Mouse (Mus musculus) heart, embryonic 13.5 days (tissue): ENCODE results near the gene Vsig2. TPM values are rescaled to one million over a fixed set of nuclear protein-coding genes. Genes with fewer than 3 reads are reported as not detected.
A peak's percentile ranks its signal among the peaks of the same experiment; 100 is the strongest.

Source experiments
- ATAC-seq: fragments of 200-750 bp; cut with Nextera tagmentation; 2 replicates; pipeline ENCODE4 v1.8.0; 2017; ENCODE audit warnings: moderate TSS enrichment; ENCODE audit not compliant: insufficient number of reproducible peaks, low FRiP score, low TSS enrichment; ENCODE audit errors: extremely low read depth
- H3K27ac ChIP-seq: fragments of 300-500 bp; sonication (generic); replicated peaks from 2 replicates; pipeline ENCODE4 v1.5.1; 2015; ENCODE audit warnings: moderate library complexity, mild to moderate bottlenecking, inconsistent platforms
- H3K27me3 ChIP-seq: fragments of 300-500 bp; sonication (generic); replicated peaks from 2 replicates; pipeline ENCODE4 v1.6.1; 2015; ENCODE audit warnings: mild to moderate bottlenecking, inconsistent platforms
- H3K36me3 ChIP-seq: fragments of 300-500 bp; sonication (generic); 2 replicates; pipeline ENCODE4 v1.6.1; 2015; ENCODE audit warnings: mild to moderate bottlenecking, inconsistent platforms
- H3K4me1 ChIP-seq: fragments of 300-500 bp; sonication (generic); 2 replicates; pipeline ENCODE4 v1.6.1; 2015; ENCODE audit warnings: inconsistent platforms
- H3K4me2 ChIP-seq: fragments of 300-500 bp; sonication (generic); 2 replicates; pipeline ENCODE4 v1.6.1; 2015; ENCODE audit warnings: inconsistent platforms, mild to moderate bottlenecking, moderate library complexity
- H3K4me3 ChIP-seq: fragments of 300-500 bp; sonication (generic); 2 replicates; pipeline ENCODE4 v1.5.1; 2015; ENCODE audit warnings: moderate library complexity, mild to moderate bottlenecking, inconsistent platforms
- H3K9ac ChIP-seq: fragments of 300-500 bp; sonication (generic); 2 replicates; pipeline ENCODE4 v1.6.1; 2015; ENCODE audit warnings: inconsistent platforms, mild to moderate bottlenecking, moderate library complexity
- H3K9me3 ChIP-seq: fragments of 300-500 bp; sonication (generic); 2 replicates; pipeline ENCODE4 v1.6.1; 2016; ENCODE audit warnings: inconsistent platforms
- WGBS: fragments of 180-500 bp; shearing (Covaris S2); methylation state at CpG from one replicate; pipeline ENCODE4 v1.1.7; 2015; ENCODE audit warnings: mixed read lengths; 5-methylcytosine and 5-hydroxymethylcytosine counted together
- polyA plus RNA-seq: library from polyadenylated mRNA; unstranded; fragments of >200 nt; fragmentation: Nextera tagmentation; extraction: Ambion mirVana; gene quantifications from 2 replicates; pipeline ENCODE4 v1.2.1, GENCODE M21; 2015

The Vsig2 gene
- polyA plus RNA-seq, 1 experiment from 2014 or later: 1.4 TPM

DNA sequence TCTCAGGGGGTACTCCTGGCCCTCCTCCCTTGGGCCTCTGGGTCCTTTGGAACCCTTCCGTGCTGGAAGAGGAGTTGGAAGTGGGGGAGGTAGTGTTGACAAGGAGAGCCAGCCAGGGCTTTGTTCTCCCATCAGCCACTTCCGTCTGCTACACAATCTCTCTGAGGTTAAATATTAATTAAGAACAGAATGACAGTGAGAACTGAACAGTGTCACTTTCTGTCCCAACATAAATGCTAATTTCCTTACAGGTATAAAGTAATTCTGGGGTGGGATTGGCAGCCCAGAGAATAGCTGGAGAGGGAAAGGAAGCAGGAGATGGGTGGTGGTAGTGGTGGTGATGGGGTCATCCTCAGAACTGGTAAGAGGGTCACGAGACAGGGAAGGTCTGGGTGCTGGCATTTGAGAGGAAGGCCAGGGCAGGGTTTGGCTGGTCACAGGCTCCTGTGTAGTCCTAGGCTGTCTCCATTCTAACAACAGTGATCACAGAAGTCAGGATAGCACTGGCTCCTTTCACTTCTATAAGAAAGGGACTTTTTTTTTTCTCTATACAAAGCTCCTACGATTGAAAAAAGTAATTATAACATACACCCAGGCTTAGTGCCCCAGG lies 29.7 kb downstream of the Vsig2 start:
- no peak for ATAC-seq
- Histone ChIP-seq H3K9me3 (no peaks in the 10 kb centered on the region), H3K4me2 (peak overlapping the region; percentile 58), H3K27ac (no peak overlapping the region), H3K27me3 (no peaks in the 10 kb centered on the region), H3K9ac (no peak overlapping the region), H3K4me1 (peaks cover 43% of the 10 kb centered on the region), H3K36me3 (no peaks in the 10 kb centered on the region), H3K4me3 (no peak overlapping the region)
- WGBS: 42% methylated on average over 4 of the region's 4 CpGs

DNA sequence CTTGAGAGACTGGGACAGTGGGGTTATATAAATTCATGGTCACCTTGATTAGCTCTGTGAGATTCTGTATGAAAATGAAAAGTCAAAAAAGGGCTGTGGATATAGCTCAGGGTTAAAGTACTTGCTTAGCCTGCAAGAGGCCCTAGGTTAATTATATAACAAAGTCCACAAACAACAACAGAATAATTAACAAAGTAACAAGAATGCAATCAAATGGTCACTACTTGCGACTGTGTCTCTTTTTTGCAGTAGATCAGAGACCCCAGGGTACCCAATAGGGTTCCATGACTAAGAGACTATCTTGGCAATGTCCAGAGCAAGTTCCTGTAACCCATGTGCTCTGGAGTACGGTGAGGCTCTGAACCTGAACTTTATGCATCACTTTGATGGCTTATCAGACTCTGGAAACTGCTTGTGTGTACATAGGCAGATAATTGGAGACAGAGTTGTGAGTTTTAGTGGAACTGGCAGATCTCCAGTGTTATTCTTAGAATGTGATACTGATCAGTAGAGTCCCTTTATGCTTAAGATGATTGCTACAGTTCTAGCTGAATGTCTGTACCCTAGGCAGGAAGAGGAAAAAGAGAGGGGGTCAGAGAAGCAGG lies 30.3 kb downstream of the Vsig2 start:
- H3K4me2 ChIP-seq: no peak overlapping the region
- H3K9me3 ChIP-seq: no peaks in the 10 kb centered on the region
- H3K9ac ChIP-seq: no peak overlapping the region
- H3K36me3 ChIP-seq: no peaks in the 10 kb centered on the region
- peaks cover 43% of the 10 kb centered on the region for H3K4me1 ChIP-seq
- H3K4me3 ChIP-seq: no peak overlapping the region
- H3K27me3 ChIP-seq: no peaks in the 10 kb centered on the region
- no peak for ATAC-seq
- H3K27ac ChIP-seq: no peak overlapping the region
- WGBS: 53% methylated on average over 2 of the region's 2 CpGs

DNA sequence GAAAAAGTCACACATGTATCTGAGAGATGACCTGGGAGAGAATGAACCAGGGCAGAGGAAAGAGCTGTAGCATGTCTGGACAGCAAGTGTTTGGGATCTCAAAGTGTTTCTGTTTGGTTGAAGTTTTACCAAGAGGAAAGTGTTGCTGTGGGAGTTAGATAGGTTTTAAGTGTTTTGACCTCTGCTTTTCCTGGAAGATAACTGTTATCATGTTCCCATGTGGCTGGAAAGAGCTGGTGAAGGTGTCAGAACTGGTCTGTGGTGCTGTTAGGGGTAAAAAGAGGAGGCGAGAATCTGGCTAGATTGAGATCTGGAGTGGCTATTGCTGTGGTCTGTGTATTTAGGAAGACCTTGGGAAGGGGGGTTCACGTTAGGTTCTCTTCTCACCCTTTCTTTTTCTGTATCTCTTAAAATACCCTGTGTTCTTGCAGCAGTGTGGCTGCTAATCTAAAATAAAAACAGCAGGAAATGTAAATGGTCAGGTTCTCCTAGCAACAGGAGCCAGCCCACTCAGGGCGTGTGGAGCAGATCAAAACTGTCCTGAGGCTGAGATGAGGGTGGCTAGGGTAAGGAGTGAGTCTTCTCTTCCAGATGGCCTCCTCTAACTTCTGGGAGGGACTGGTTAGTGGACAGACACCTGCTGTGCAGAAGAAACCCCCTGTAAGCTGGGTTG lies 33.3 kb downstream of the Vsig2 start:
- Histone ChIP-seq H3K4me2 (no peak overlapping the region), H3K27ac (0 out of 2 replicates have a peak overlapping the region, but pooled peaks have one; percentile 12), H3K9me3 (no peaks in the 10 kb centered on the region), H3K9ac (no peak overlapping the region), H3K4me3 (no peak overlapping the region), H3K4me1 (peaks cover 46% of the 10 kb centered on the region), H3K36me3 (no peaks in the 10 kb centered on the region), H3K27me3 (peaks cover 14% of the 10 kb centered on the region; the same call in 1 of the 2 replicates)
- ATAC-seq: no peak
- 17% methylated on average over 3 of the region's 3 CpGs for WGBS

DNA sequence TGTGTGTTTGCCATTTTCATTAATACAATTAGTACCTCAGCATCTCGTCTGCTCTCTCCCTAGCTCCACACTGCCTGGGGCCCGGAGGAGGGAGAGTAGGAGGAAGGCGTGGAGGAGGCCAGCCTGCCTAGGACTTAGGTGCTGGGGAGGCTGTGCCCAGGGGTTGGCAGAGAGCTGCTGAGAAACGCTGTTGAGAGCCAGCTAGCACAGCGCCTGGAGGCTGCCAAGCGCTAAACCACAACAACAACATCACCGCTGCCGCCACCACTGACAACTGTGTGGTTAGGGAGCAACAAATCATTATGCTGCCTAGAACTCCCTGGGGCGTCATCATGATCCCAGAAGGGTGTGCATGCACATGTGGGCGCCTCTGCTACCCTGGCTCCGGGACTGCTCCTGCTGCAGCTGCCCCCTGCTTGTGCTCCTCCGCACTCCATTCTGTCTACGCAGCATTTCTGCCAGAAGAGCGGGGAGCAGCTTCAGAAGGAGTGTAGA lies 37.4 kb downstream of the Vsig2 start:
- H3K4me1 ChIP-seq: peaks cover 21% of the 10 kb centered on the region
- H3K4me2 ChIP-seq: peak overlapping the region; percentile 52
- H3K9me3 ChIP-seq: no peaks in the 10 kb centered on the region
- ATAC-seq: no peak
- H3K36me3 ChIP-seq: no peaks in the 10 kb centered on the region
- 26% methylated on average over 14 of the region's 14 CpGs for WGBS
- peak overlapping the region; percentile 8; the same call in 1 of the 2 replicates for H3K4me3 ChIP-seq
- H3K27me3 ChIP-seq: peaks cover 14% of the 10 kb centered on the region; the same call in 1 of the 2 replicates
- no peak overlapping the region for H3K27ac ChIP-seq
- H3K9ac ChIP-seq: no peak overlapping the region

DNA sequence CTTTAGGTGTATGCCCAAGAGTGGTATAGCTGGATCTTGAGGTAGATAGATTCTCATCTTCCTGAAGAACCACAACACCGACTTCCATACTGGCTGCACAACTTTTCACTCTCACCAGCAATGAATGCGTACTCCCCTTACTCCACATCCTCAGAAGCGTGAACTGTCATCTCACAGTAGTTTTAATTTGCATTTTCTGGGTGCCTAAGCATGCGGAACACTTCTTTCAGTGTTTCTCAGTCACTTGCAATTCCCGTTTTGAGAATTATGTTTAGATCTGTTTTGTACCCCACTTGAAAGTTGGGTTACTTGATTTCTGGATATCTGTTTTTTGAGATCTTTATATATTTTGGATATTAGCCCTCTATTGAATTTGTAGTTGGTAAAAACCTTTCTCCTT lies 44.5 kb downstream of the Vsig2 start:
- 83% methylated on average over 5 of the region's 5 CpGs for WGBS
- no peaks in the 10 kb centered on the region for H3K9me3 ChIP-seq
- H3K27ac ChIP-seq: no peak overlapping the region
- no peaks in the 10 kb centered on the region for H3K27me3 ChIP-seq
- no peaks in the 10 kb centered on the region for H3K4me1 ChIP-seq
- no peak overlapping the region for H3K9ac ChIP-seq
- no peak for ATAC-seq
- H3K36me3 ChIP-seq: no peaks in the 10 kb centered on the region
- no peak overlapping the region for H3K4me3 ChIP-seq
- no peak overlapping the region for H3K4me2 ChIP-seq

DNA sequence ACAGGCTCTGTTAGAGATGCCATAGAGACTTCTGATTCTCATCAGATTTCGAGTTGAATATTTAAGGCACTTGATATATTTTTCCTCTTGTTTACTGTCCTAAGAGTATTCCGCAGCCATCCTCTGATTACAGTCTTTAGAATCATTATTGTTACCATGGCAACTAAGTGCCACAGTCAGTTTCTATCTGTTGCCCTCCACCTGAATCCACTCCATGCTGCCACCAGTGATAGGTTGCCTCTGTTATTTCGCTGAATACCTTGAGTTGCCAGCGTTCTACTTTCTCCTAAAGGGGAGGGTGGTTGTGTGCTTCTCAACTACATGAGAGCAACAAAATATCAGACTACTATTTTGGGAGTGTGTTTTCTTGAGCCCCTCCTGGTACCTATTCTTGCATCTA lies 47.7 kb downstream of the Vsig2 start:
- H3K4me2 ChIP-seq: no peak overlapping the region
- no peak overlapping the region for H3K9ac ChIP-seq
- H3K4me1 ChIP-seq: no peaks in the 10 kb centered on the region
- no peaks in the 10 kb centered on the region for H3K9me3 ChIP-seq
- H3K4me3 ChIP-seq: no peak overlapping the region
- WGBS: 71% methylated on average over 4 of the region's 4 CpGs
- H3K36me3 ChIP-seq: no peaks in the 10 kb centered on the region
- no peak for ATAC-seq
- H3K27me3 ChIP-seq: no peaks in the 10 kb centered on the region
- no peak overlapping the region for H3K27ac ChIP-seq

DNA sequence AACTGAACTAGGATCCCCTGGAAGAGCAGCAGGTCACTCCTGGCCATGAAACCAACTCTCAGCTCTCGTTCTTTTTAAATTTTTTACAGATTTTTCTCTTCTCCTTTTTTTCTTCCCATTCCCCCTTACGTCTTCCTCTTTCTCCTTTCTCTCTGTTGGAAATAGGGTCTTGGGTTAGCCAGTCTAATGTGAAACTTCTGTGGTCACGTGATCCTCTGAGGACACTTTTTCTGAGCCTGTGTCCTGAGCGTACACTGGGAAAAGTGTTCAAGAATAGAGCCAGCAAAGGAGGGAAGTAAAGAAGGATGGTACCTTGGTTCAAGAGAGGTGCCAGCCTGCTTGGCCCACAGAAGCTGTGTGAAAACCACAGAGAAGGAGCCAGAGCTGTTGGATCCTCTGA lies 51.3 kb downstream of the Vsig2 start:
- WGBS: 74% methylated on average over 4 of the region's 4 CpGs
- Histone ChIP-seq H3K9me3 (no peaks in the 10 kb centered on the region), H3K27ac (no peak overlapping the region), H3K4me2 (no peak overlapping the region), H3K27me3 (no peaks in the 10 kb centered on the region), H3K4me3 (no peak overlapping the region), H3K9ac (no peak overlapping the region), H3K36me3 (no peaks in the 10 kb centered on the region), H3K4me1 (0 out of 2 replicates have a peak, but pooled peaks cover 2% of the 10 kb centered on the region)
- ATAC-seq: no peak

DNA sequence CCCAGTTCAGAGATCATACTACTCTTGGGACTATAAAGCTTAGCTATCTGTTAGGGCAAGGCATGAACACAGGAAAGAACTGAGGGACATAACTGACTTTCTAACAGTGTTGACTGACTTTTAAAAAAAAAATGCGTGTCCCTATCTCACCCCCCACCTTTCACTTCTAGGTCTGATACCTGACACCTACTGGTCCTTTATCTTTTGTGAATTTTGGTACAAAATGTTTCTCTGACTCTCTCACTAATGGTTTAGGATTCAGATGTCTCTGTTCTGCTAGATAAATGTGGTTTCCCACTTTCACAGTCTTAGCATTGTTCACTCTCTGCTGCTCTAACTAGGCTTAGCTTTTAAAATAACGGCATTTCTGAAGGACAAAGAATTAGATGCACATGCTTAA lies 53.0 kb downstream of the Vsig2 start:
- 0 out of 2 replicates have a peak, but pooled peaks cover 2% of the 10 kb centered on the region for H3K4me1 ChIP-seq
- no peaks in the 10 kb centered on the region for H3K9me3 ChIP-seq
- H3K36me3 ChIP-seq: no peaks in the 10 kb centered on the region
- no peak overlapping the region for H3K4me2 ChIP-seq
- H3K9ac ChIP-seq: no peak overlapping the region
- no peak overlapping the region for H3K4me3 ChIP-seq
- ATAC-seq: no peak
- H3K27me3 ChIP-seq: no peaks in the 10 kb centered on the region
- WGBS: 66% methylated on average over 2 of the region's 2 CpGs
- no peak overlapping the region for H3K27ac ChIP-seq

DNA sequence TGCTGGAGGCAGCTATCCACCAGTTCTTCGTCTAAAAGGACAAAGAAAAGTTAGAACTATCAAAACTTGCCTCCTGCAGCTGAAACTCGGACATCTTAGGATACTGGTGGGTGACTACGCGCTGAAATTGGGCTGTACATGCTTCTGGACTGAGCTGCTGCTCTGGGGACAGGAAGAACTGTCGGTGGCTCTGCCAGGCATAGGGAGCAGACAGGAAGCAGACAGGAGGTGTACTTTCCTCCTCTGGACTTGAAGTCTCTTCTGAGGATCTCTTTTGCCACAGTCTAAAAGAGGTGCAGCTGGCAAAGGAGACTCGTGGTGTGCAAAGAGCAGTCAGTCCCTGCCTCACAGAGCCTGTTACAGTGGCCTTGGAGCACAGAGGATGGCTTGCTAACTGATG lies 53.6 kb downstream of the Vsig2 start:
- no peak for ATAC-seq
- Histone ChIP-seq H3K9me3 (no peaks in the 10 kb centered on the region), H3K27ac (no peak overlapping the region), H3K36me3 (no peaks in the 10 kb centered on the region), H3K4me2 (no peak overlapping the region), H3K4me1 (0 out of 2 replicates have a peak, but pooled peaks cover 2% of the 10 kb centered on the region), H3K9ac (no peak overlapping the region), H3K27me3 (no peaks in the 10 kb centered on the region), H3K4me3 (no peak overlapping the region)
- WGBS: 50% methylated on average over 6 of the region's 6 CpGs

DNA sequence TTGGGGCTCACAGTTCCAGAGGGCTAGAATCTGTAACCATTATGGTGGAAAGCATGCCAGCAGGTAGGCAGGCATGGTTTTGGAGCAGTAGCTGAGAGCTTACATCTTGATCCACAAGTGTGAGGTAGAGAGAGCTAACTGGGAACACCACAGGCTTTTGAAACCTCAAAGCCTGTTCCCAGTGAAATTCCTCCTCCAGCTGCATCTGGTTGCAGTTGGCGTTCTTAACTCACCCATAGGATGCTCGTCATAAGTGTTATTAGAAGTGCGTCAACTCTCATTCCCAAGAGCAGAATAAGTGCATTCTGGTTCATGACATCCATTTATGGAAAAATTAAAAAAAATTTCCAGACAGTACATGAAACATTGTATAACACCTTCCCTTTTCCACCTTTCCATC lies 54.6 kb downstream of the Vsig2 start:
- Histone ChIP-seq H3K4me3 (no peak overlapping the region), H3K9ac (no peak overlapping the region), H3K36me3 (no peaks in the 10 kb centered on the region), H3K27ac (no peak overlapping the region), H3K27me3 (no peaks in the 10 kb centered on the region), H3K4me1 (0 out of 2 replicates have a peak, but pooled peaks cover 2% of the 10 kb centered on the region), H3K4me2 (no peak overlapping the region), H3K9me3 (no peaks in the 10 kb centered on the region)
- 84% methylated on average over 3 of the region's 3 CpGs for WGBS
- ATAC-seq: no peak
